Mouse (Mus musculus): ENCODE results near the gene Slc7a1. TPM values are rescaled to one million over a fixed set of nuclear protein-coding genes. Genes with fewer than 3 reads are reported as not detected.

The Slc7a1 gene
- polyA plus RNA-seq, 1 experiment from 2014 or later, result 26.9 TPM

- 98% methylated on average over 7 of the region's 7 CpGs for WGBS
- Histone ChIP-seq H3K27ac (no peak overlapping the region), H3K4me1 (replicated peaks) (peaks cover 13% of the 10 kb centered on the region; the same call in 1 of the 2 replicates), H3K4me3 (replicated peaks) (no peak overlapping the region), H3K4me2 (replicated peaks) (no peak overlapping the region), H3K9me3 (no peaks in the 10 kb centered on the region), H3K36me3 (no peaks in the 10 kb centered on the region), H3K27me3 (no peaks in the 10 kb centered on the region), H3K9ac (replicated peaks) (no peak overlapping the region)
- ATAC-seq, result no peak
Observed at GRCm38 (mm10) chr5:148362296-148362695, 37.4 kb downstream of the Slc7a1 start.

- no peak overlapping the region for H3K27ac ChIP-seq
- ATAC-seq, result no peak
- no peaks in the 10 kb centered on the region for H3K36me3 ChIP-seq
- H3K4me2 ChIP-seq (replicated peaks), result no peak overlapping the region
- H3K27me3 ChIP-seq, result no peaks in the 10 kb centered on the region
- no peaks in the 10 kb centered on the region for H3K9me3 ChIP-seq
- H3K4me3 ChIP-seq (replicated peaks), result no peak overlapping the region
- 59% methylated on average over 3 of the region's 3 CpGs for whole genome bisulfite sequencing
- no peak overlapping the region for H3K9ac ChIP-seq (replicated peaks)
- peaks cover 13% of the 10 kb centered on the region; the same call in 1 of the 2 replicates for H3K4me1 ChIP-seq (replicated peaks)
Observed at GRCm38 (mm10) chr5:148361759-148362010, 38.0 kb downstream of the Slc7a1 start.

GRCm38 (mm10) chr5:148360922-148361758, 38.6 kb downstream of the Slc7a1 start:
- Histone ChIP-seq H3K27me3 (no peaks in the 10 kb centered on the region), H3K36me3 (no peaks in the 10 kb centered on the region), H3K9me3 (no peaks in the 10 kb centered on the region), H3K4me2 (replicated peaks) (no peak overlapping the region), H3K27ac (no peak overlapping the region), H3K4me1 (replicated peaks) (peaks cover 13% of the 10 kb centered on the region; the same call in 1 of the 2 replicates), H3K9ac (replicated peaks) (no peak overlapping the region), H3K4me3 (replicated peaks) (no peak overlapping the region)
- ATAC-seq, result no peak
- 75% methylated on average over 16 of the region's 16 CpGs for WGBS

- H3K36me3 ChIP-seq, result no peaks in the 10 kb centered on the region
- H3K9me3 ChIP-seq, result no peaks in the 10 kb centered on the region
- H3K4me1 ChIP-seq (replicated peaks), result peaks cover 13% of the 10 kb centered on the region; the same call in 1 of the 2 replicates
- no peaks in the 10 kb centered on the region for H3K27me3 ChIP-seq
- no peak overlapping the region for H3K27ac ChIP-seq
- WGBS, result 94% methylated on average over 11 of the region's 11 CpGs
- ATAC-seq, result no peak
- no peak overlapping the region for H3K9ac ChIP-seq (replicated peaks)
- no peak overlapping the region for H3K4me3 ChIP-seq (replicated peaks)
- H3K4me2 ChIP-seq (replicated peaks), result no peak overlapping the region
Observed at GRCm38 (mm10) chr5:148359131-148359530, 40.6 kb downstream of the Slc7a1 start.

- ATAC-seq, result no peak
- Histone ChIP-seq H3K36me3 (no peaks in the 10 kb centered on the region), H3K9ac (replicated peaks) (no peak overlapping the region), H3K4me1 (replicated peaks) (0 out of 2 replicates have a peak, but pooled peaks cover 8% of the 10 kb centered on the region), H3K27me3 (no peaks in the 10 kb centered on the region), H3K27ac (no peak overlapping the region), H3K4me2 (replicated peaks) (no peak overlapping the region), H3K9me3 (no peaks in the 10 kb centered on the region), H3K4me3 (replicated peaks) (no peak overlapping the region)
- 96% methylated on average over 6 of the region's 6 CpGs for WGBS
Observed at GRCm38 (mm10) chr5:148357168-148357567, 42.5 kb downstream of the Slc7a1 start.

GRCm38 (mm10) chr5:148355822-148356221, 43.9 kb downstream of the Slc7a1 start:
- no peak overlapping the region for H3K4me2 ChIP-seq (replicated peaks)
- WGBS, result 93% methylated on average over 3 of the region's 3 CpGs
- no peaks in the 10 kb centered on the region for H3K36me3 ChIP-seq
- no peak for ATAC-seq
- H3K27ac ChIP-seq, result no peak overlapping the region
- H3K4me1 ChIP-seq (replicated peaks), result no peaks in the 10 kb centered on the region
- H3K9me3 ChIP-seq, result no peaks in the 10 kb centered on the region
- no peak overlapping the region for H3K4me3 ChIP-seq (replicated peaks)
- H3K9ac ChIP-seq (replicated peaks), result no peak overlapping the region
- no peaks in the 10 kb centered on the region for H3K27me3 ChIP-seq

- Histone ChIP-seq H3K4me3 (replicated peaks) (no peak overlapping the region), H3K9ac (replicated peaks) (no peak overlapping the region), H3K4me2 (replicated peaks) (no peak overlapping the region), H3K4me1 (replicated peaks) (no peaks in the 10 kb centered on the region), H3K27ac (no peak overlapping the region), H3K9me3 (no peaks in the 10 kb centered on the region), H3K36me3 (no peaks in the 10 kb centered on the region), H3K27me3 (no peaks in the 10 kb centered on the region)
- WGBS, result 73% methylated on average over 8 of the region's 8 CpGs
- no peak for ATAC-seq
Observed at GRCm38 (mm10) chr5:148354536-148354935, 45.2 kb downstream of the Slc7a1 start.

- no peak overlapping the region for H3K4me3 ChIP-seq (replicated peaks)
- ATAC-seq, result no peak
- no peaks in the 10 kb centered on the region for H3K9me3 ChIP-seq
- 86% methylated on average over 16 of the region's 16 CpGs for WGBS
- H3K4me1 ChIP-seq (replicated peaks), result no peaks in the 10 kb centered on the region
- H3K4me2 ChIP-seq (replicated peaks), result no peak overlapping the region
- H3K27me3 ChIP-seq, result no peaks in the 10 kb centered on the region
- H3K27ac ChIP-seq, result no peak overlapping the region
- no peak overlapping the region for H3K9ac ChIP-seq (replicated peaks)
- no peaks in the 10 kb centered on the region for H3K36me3 ChIP-seq
Observed at GRCm38 (mm10) chr5:148353429-148353828, 46.3 kb downstream of the Slc7a1 start.

- H3K27ac ChIP-seq, result peak overlapping the region; percentile 48; the same call in 1 of the 2 replicates
- no peak overlapping the region for H3K4me3 ChIP-seq (replicated peaks)
- no peak overlapping the region for H3K4me2 ChIP-seq (replicated peaks)
- H3K4me1 ChIP-seq (replicated peaks), result no peaks in the 10 kb centered on the region
- no peaks in the 10 kb centered on the region for H3K36me3 ChIP-seq
- H3K9me3 ChIP-seq, result no peaks in the 10 kb centered on the region
- H3K9ac ChIP-seq (replicated peaks), result no peak overlapping the region
- WGBS, result 88% methylated on average over 15 of the region's 15 CpGs
- H3K27me3 ChIP-seq, result no peaks in the 10 kb centered on the region
- no peak for ATAC-seq
Observed at GRCm38 (mm10) chr5:148349327-148350011, 50.2 kb downstream of the Slc7a1 start.

- Histone ChIP-seq H3K9me3 (no peaks in the 10 kb centered on the region), H3K36me3 (no peaks in the 10 kb centered on the region), H3K4me3 (replicated peaks) (no peak overlapping the region), H3K27me3 (no peaks in the 10 kb centered on the region), H3K4me1 (replicated peaks) (no peaks in the 10 kb centered on the region), H3K9ac (replicated peaks) (no peak overlapping the region), H3K27ac (no peak overlapping the region), H3K4me2 (replicated peaks) (no peak overlapping the region)
- no peak for ATAC-seq
- WGBS, result 68% methylated on average over 8 of the region's 8 CpGs
Observed at GRCm38 (mm10) chr5:148348153-148348552, 51.6 kb downstream of the Slc7a1 start.

GRCm38 (mm10) chr5:148346543-148346942, 53.2 kb downstream of the Slc7a1 start:
- Histone ChIP-seq H3K27ac (no peak overlapping the region), H3K27me3 (no peaks in the 10 kb centered on the region), H3K4me3 (replicated peaks) (no peak overlapping the region), H3K9me3 (no peaks in the 10 kb centered on the region), H3K4me2 (replicated peaks) (no peak overlapping the region), H3K4me1 (replicated peaks) (peaks cover 12% of the 10 kb centered on the region; the same call in 1 of the 2 replicates), H3K9ac (replicated peaks) (no peak overlapping the region), H3K36me3 (no peaks in the 10 kb centered on the region)
- no peak for ATAC-seq
- WGBS, result 75% methylated on average over 8 of the region's 8 CpGs

- H3K4me2 ChIP-seq (replicated peaks), result no peak overlapping the region
- H3K9me3 ChIP-seq, result no peaks in the 10 kb centered on the region
- H3K4me1 ChIP-seq (replicated peaks), result peaks cover 12% of the 10 kb centered on the region; the same call in 1 of the 2 replicates
- H3K27ac ChIP-seq, result no peak overlapping the region
- no peak overlapping the region for H3K9ac ChIP-seq (replicated peaks)
- ATAC-seq, result no peak
- WGBS, result 92% methylated on average over 5 of the region's 5 CpGs
- H3K27me3 ChIP-seq, result no peaks in the 10 kb centered on the region
- no peaks in the 10 kb centered on the region for H3K36me3 ChIP-seq
- H3K4me3 ChIP-seq (replicated peaks), result no peak overlapping the region
Observed at GRCm38 (mm10) chr5:148344374-148344773, 55.3 kb downstream of the Slc7a1 start.
